Mouse (Mus musculus) ZHBTc4 (cell line): ENCODE results near the gene Zc3hc1.

ENCODE experiments used
- DNase-seq: peaks from one replicate; pipeline ENCODE4 v3.0.0-alpha.2; 2011; ENCODE audit warnings: low read depth, low spot score

Gene Zc3hc1

GRCm38 (mm10) chr6:30374731-30375510 is 15.9 kb downstream of the Zc3hc1 start:
- DNase-seq = peak; percentile 60

- no peak for DNase-seq
These were observed 18.0 kb downstream of the Zc3hc1 start for GRCm38 (mm10) chr6:30372627-30373369.

- DNase-seq = no peak
These were observed 21.5 kb downstream of the Zc3hc1 start for GRCm38 (mm10) chr6:30369291-30369690.

GRCm38 (mm10) chr6:30363808-30364207 is 27.0 kb downstream of the Zc3hc1 start:
- DNase-seq = peak; percentile 51

GRCm38 (mm10) chr6:30359762-30360509 is 30.9 kb downstream of the Zc3hc1 start:
- DNase-seq = no peak

GRCm38 (mm10) chr6:30357561-30358177 is 33.2 kb downstream of the Zc3hc1 start:
- peak; percentile 89 for DNase-seq

- no peak for DNase-seq
These were observed 34.1 kb downstream of the Zc3hc1 start for GRCm38 (mm10) chr6:30356680-30357079.

- DNase-seq = no peak
These were observed 34.7 kb downstream of the Zc3hc1 start for GRCm38 (mm10) chr6:30356161-30356560.

GRCm38 (mm10) chr6:30355701-30356100 is 35.1 kb downstream of the Zc3hc1 start:
- DNase-seq = no peak

- no peak for DNase-seq
These were observed 36.1 kb downstream of the Zc3hc1 start for GRCm38 (mm10) chr6:30354760-30355159.

- no peak for DNase-seq
These were observed 37.2 kb downstream of the Zc3hc1 start for GRCm38 (mm10) chr6:30353661-30354060.

- no peak for DNase-seq
These were observed 38.1 kb downstream of the Zc3hc1 start for GRCm38 (mm10) chr6:30352762-30353161.

- no peak for DNase-seq
These were observed 39.5 kb downstream of the Zc3hc1 start for GRCm38 (mm10) chr6:30351290-30351689.

GRCm38 (mm10) chr6:30347288-30347801 is 43.5 kb downstream of the Zc3hc1 start:
- DNase-seq = no peak

GRCm38 (mm10) chr6:30346737-30347136 is 44.1 kb downstream of the Zc3hc1 start:
- no peak for DNase-seq

GRCm38 (mm10) chr6:30344032-30344431 is 46.8 kb downstream of the Zc3hc1 start:
- no peak for DNase-seq

GRCm38 (mm10) chr6:30340231-30340873 is 50.5 kb downstream of the Zc3hc1 start:
- DNase-seq = no peak

- DNase-seq = no peak
These were observed 53.9 kb downstream of the Zc3hc1 start for GRCm38 (mm10) chr6:30336912-30337311.

GRCm38 (mm10) chr6:30332262-30332661 is 58.6 kb downstream of the Zc3hc1 start:
- DNase-seq = no peak

- no peak for DNase-seq
These were observed 60.1 kb downstream of the Zc3hc1 start for GRCm38 (mm10) chr6:30330706-30331105.

GRCm38 (mm10) chr6:30325932-30326501 is 64.8 kb downstream of the Zc3hc1 start:
- DNase-seq = no peak
